Mouse (Mus musculus) olfactory bulb, adult 2 months (tissue): Measurements from ENCODE around the gene Stat3.

Experiments used
- CTCF ChIP-seq: fragments of 200-500 bp; IDR thresholded peaks from 2 replicates; pipeline ENCODE4 v1.5.1; 2012; ENCODE audit warnings: low read depth, mild to moderate bottlenecking, low read length, moderate library complexity; ENCODE audit not compliant: insufficient read depth
- POLR2A ChIP-seq: fragments of 200-500 bp; IDR thresholded peaks from 2 replicates; pipeline ENCODE4 v1.6.1; 2012; ENCODE audit warnings: mild to moderate bottlenecking, low read depth, low read length, moderate library complexity; ENCODE audit not compliant: insufficient read depth

DNA sequence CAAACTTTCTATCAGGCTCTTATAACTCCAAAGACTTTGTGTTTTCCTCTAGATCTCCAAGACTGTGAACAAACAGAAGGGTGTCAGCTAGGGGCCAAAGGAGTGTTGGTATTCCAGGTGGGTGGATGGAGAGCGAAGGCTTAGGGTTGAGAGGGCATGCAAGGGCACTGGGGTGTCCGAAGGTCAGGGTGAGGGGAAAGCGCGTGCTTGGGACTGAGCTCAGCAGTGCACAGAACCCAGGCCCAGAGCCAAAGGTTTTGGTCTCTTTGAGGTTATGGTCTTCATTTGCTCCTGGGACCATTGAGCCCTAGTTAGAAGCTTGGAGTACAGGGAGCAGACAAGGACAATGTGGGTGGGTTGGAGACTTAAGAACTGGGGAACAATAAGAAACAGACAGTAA is 84.2 kb downstream of the Stat3 start:
- no peak for TF ChIP-seq CTCF
- no peak for TF ChIP-seq POLR2A
